Mouse (Mus musculus) c-Kit-positive CD71-negative TER-119-negative erythroid progenitor cells, embryonic 14.5 days (primary cell): ENCODE measurements around the gene Ifnl3.
A peak's percentile ranks its signal among the peaks of the same experiment; 100 is the strongest.

ENCODE experiments used
- DNase-seq: peaks from one replicate; pipeline ENCODE4 v3.0.0-alpha.2; 2013; ENCODE audit warnings: low read depth

Gene Ifnl3

DNA sequence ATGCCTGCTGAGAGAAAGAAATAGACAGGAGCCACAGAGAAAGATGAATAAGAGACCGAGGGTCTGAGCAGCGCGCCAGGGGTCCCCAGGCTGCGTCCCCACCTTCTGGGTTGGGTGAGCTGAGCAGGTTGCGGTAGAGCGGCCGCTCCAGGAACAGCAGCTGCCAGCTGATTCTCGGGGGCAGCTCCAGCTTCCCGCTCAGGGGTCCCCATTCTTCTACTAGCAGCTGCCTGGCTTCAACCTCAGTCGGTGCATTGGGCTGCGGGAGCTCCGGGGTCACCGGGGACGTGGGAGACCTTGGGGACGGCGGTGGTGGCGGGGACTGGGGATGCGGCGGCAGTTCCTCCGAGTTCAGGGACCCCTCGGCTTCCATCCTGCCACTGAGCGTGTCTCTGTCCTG, 24.0 kb downstream of the Ifnl3 start:
- no peak for DNase-seq

DNA sequence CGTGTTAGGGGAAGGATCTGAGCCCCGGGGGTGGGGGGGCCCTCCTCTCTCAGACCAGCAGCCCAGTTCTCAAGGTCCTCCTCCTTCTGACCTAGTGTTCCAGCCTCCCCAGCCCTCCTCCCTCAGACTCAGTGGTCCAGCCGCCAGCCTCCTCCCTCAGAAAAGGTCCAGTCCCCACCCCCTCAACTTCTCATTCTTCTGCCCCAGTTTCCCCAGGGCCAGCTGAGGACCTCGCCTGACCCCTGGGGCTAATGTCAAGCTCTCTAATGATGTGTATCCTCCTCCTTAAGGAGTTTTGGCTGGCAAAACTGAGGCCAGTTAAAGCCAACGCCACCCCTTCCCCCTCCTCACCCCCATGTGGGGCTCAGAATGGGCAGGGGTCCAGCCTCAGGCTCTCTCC, 24.5 kb downstream of the Ifnl3 start, which contains the start of gene Nccrp1:
Nccrp1 (minus strand) TSS at position 101 of the 400 bp plus-strand sequence.
- DNase-seq, result no peak

DNA sequence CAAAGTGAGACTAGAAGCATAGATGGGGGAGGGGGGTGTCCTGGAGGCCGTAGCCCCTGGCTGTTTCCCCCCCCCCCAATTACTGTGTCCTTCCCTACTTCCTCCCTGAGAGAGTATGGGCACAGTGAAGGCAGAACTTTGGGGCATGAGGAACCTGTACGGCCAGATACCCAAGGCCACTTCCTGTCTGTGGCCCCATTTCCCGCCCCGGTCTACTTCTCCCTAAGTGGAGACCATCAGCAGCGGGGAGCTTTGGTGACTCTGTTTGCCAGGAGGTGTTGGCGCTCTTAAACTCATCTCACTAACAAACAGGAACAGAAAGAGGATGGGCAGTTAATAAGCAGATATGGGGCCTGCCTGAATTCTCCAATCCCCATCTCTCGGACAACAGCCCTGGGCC, 25.0 kb downstream of the Ifnl3 start:
- DNase-seq, result no peak

DNA sequence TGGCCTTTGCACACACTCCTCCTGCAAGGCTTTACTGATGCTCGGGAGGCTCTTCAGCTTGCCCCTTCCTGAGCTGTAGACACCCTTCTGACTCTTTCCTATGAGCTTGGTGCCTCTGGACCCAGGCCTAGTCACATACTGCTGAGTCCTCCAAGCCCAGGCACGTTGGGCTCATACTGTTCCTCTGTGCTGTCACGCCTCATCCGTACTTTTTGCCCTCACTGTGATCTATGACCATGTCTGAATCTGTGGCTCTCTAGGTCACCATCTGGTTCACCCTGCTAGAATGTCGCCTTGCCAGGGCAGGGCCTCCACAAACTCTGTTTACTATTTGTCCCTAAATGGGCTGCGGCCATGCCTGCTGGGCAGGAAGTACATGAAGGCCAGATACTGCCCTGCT, 30.4 kb downstream of the Ifnl3 start:
- DNase-seq, result no peak

DNA sequence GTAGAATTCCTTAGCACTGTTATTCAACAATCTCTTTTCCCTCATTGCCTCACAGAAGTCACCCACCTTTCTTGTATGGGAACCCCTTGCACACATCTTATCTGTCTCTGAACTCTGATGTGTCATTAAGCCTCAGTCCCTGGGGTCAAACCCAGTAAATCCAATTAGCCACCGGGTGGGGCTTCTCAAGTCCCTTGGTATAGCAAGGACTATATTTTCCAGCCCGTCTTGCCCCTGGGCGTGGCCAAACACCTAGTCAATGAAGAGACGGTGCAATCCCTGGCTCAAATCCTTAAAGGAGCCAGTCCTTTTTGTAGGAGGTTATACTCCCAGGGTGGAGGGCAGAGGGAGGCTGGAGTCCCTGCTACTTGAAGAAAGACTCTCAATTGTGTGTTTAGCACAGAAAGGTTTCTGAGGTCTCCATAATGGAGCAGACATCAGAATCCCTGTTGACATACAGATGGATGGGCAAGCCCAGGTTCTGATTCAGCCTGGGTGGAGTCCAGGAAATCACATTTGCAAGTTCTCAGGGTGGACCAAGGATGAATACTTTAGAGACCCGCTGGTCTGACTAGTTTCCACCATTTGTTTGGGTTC, 33.4 kb downstream of the Ifnl3 start:
- no peak for DNase-seq

DNA sequence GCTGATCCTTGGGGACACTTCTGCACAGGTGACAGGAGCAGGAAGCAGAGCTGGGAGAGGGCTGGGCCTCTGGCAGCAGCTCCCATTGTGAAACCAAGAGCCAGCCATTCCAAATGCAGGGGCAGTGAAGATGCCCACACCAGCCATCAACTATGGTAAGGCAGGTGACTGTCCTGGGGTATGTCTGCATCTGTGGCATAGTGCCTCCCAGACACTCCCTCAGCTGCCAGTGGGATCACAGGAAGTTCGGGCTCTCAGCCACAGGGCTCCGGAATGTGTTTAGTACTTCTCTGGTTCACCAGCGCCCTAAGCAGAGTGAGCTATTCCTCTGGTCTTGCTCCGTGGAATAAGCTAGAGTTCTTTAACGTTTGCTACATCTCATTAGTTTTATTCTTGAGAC, 34.4 kb downstream of the Ifnl3 start:
- no peak for DNase-seq

DNA sequence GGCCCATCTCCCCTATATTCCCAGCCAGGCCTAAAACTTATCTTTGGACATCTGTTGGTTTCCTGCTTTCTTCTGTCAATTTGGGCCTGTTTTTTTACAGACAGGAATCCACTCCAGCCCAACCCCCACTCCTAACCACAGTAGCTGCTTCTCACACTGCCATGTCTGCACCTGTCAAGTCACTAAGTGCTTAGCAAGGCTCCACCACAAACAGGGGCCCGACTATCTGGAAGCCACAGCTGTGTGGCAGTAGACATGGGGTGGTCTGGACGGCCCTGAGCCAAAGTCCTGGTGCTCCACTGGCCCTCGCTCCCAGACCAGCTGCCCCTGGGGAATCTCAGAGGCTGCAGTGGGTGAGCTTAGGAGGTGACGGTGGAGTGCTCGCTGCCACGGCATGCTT, 35.1 kb downstream of the Ifnl3 start:
- no peak for DNase-seq

DNA sequence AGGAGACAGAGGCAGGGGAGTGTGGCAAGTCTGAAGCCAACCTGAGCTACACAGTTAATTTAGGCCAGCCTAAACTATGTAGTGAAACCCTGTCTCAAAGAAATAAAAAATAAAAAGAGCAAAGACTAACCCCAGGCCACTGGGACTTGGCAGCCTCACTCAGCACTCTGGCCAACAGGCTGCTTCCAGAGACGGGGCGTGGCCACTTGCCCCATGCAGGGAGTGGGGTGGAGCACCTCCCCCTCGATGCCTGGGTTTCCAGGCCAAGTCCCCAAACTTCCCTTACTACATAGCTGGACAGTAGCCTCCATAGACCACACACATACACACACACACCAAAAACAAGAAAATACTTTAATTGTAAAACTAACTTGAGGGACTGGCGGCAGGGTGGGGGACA, 35.9 kb downstream of the Ifnl3 start:
- DNase-seq, result no peak

DNA sequence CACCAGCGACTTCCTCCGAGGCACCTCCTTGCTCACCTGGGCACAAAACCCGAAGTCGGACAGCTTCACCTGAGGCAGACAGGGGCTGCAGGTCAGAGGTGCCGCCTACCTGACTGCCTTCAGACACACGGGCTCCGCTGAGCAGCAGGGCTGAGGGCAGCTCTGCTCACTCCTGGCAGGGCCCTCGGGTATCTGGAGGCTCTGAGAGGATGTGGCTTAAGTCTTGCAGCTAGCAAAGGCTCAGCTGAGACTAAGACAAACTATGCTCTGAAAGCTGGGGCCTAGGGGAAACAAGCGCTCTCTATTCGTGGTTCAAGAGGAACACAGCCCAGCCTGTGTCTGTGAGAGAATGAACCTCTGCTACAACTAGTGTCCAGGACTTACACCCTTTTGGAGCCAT, 38.2 kb downstream of the Ifnl3 start:
- DNase-seq, result no peak

DNA sequence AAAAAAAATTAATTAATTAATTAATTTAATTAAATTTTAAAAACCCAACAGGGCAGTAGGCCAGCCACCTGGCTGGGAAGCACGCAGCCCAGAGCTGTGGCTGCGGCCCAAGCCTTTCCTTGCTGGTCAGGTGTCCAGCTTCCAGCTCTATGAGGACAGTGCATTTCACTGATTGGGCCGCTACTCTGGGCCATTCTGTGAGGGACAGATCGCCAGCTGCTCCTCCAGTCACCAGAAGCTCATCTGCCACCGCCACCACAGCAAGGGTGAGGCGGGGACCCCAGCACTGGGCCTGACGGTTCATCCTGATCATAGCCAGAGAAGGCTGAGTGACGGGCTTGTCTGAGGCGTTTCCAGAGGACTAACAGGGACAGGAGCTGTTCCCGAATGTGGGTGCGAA, 39.3 kb downstream of the Ifnl3 start:
- no peak for DNase-seq

DNA sequence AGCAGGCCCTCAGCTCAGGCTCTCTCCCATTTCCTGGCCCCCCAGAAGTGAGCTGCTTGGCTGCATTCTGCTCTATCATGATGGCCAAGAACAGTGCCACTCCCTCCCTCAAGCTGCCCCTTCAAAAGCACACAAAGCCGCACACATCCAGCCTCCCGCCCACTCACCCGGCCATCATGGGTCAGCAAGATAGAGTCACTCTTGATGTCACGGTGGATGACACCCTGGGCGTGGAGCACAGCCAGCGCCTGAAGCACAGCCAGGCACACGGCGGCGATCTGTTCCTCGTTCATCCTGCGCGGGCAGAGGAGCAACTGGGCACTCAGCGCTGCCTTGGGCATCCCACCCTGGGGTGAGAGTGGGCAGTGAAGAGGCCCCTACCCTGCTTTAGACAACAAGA, 39.7 kb downstream of the Ifnl3 start:
- no peak for DNase-seq

DNA sequence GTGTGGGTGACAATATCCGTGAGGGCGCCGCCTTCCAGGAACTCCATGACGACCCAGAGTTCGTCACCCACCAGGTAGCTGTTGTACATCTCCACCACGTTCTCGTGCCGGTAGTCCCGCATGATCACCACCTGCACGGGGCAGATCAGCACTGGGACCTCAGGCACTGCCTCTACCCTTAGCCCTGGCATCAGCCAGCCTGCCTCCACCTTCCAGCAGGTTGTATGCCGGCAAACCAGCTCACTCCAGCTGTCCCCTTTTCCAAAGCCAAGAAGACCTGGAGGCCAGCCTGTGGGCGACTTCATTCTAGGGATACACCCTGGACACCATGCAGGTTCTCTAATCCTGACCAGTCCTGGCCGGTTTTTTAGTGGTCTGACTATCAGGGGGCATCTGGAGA, 40.3 kb downstream of the Ifnl3 start:
- no peak for DNase-seq

DNA sequence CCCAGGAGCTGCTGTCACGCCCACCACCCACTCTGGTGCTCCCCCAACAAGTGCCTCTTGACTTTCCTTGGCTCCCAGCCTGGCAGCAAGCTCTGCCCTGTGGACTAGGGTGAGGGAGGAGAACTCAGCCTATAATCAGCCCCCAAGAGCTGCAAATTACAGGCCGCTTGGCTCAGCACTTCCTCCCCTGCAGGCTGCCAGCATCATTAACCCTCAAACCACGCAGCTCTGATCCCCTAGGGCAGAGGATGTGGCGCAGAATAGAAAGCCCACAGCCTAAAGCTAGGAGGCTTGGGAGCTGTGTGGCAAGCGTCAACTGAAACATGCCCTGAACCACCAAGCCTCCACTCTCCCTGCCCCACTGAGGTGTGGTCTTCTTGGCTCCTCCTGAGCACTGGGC, 42.8 kb downstream of the Ifnl3 start:
- no peak for DNase-seq

DNA sequence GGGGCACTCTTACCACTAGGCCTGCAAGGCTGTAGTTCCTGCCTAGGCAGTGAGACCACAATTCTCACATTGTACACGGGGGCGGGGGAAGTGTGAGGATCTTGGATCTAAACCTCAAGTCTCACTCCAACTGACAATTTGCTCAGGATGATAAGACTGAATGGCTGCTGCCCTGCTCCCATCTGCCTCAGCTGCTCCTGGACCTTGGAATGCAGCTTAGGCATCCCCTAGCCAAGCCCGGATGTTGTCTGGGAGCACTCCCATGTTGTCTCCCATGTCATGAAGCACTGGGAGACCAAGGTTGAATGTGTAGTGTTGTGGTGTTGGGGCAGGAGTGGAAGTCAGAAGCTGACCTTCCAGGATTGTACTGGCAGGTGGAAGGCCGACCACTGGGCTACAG, 44.9 kb downstream of the Ifnl3 start:
- no peak for DNase-seq

DNA sequence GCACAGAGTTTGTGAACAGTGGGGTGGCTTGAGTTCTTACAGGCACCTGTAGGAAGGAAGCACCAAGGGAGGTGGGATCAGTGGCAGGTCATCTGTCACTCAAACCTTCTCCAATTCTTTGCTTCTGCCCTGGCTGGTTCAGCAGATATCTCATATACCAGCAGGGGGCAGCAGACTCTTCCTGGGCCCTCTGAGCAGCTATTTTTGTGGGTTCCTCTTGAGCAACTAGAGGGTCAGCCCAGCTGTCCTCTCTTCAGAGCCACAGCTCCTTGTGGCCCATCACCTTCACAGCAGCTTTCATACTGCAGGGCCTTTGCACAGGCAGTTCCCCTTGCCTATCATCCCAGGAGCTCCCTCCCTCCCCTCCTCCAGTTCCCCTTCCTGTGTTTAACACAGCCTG, 45.6 kb downstream of the Ifnl3 start:
- peak; percentile 48 for DNase-seq

DNA sequence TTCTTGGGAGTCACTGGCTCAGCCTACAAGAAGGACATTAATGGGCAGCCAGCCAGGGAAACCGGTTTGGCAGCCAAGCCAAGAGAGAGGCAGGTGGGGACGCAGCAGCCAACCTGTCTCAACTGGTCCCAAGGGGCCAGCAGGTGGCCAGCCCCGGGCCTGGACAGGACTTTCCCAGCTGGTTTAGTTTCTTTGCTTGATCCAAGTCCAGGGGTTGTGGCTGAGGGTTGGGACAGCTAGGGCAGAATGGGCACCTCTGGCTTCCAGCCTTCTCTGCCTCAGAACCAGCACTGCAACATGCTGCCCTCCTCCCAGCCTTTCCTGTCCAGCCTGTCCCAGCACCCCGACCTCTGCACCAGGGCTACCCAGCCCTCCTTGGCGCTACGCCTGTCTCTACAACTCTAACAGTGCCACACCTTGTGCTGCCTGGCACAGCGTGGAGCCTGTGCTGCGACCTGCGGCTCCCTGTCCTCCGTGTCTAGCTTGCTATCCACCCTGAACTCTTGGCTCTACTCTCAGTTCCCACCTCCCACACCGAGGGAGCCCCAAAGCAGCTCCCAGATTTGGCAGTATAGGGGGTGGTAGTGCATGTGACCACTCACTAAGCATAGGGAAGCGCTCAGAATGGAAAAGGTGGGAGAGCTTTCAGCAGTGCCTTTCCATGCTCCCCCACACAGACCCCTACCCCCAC, 47.8 kb downstream of the Ifnl3 start:
- DNase-seq, result no peak

DNA sequence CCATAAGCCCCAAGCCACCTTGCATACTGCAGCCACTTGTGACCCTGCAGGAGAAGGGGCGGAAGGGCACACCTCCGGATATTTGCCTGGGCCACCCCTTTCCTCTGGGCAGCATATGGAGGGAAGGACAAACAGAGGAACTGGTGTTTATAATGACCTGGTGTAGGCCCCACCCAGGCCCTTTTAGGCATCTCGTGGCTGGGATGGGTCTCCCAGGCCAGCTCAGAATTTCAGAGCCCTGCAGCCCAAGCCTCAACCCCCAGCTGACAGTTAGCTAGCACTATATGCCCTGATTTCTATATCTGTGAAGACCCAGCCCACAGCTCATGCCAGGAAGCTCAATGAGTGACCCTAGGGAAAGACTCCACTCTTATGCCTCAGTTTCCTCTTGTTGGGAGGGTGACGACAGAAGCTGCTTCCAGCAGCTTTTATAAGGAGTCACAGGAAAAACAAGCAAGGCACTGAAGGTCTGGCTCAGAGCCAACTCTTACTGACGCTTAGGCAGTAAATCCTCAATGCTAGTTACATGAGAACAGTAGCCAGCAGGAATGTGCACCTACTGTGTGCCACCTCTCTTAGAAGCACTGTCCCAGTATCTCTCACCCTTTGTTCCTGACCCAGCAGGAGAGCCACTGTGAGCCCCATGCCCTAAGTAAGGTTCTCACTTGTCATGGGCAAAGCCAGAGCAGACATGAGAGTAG, 48.5 kb downstream of the Ifnl3 start:
- DNase-seq, result no peak

DNA sequence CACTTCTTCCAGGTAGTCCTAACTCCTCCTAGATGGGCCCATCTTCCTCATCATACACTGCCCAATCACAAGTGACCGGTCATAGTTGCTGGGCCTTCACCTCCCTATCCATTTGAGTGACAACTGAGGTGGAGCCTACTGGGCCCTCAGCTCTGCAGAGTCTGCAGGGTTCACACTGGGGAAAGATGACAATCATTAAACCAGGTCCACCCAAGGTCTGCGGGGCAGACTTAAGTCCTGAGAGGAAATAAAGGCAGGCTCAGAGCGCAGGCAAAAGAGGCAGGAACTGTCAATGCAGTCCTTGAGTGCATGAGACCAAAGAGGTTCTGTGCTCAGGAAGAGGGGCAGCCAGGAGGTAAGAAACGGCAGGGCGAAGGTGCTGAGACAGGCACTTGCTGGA, 50.1 kb downstream of the Ifnl3 start:
- DNase-seq, result no peak

DNA sequence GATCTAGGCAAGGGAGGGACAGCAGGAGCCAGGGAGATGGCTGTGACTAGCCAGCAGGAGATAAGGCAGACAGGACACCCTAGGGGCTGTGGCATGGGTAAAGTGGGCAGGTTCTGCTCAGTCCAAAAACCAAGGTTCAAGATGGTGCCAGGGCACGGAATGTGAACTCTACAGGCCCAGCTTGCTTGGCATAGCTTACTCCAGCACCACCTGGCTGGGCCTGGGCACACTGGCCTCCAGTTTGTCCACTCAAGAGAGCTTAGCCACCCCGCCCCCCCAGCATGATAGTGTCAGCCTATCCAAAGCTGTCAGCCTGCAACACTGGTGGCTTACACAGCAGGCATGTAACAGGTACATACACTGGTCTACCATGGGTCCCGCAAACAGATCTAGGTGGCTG, 50.6 kb downstream of the Ifnl3 start:
- DNase-seq, result no peak
